Mouse (Mus musculus) mammary gland, adult 2 months (tissue): Measurements from ENCODE around the gene Tmem19. TPM values are rescaled to one million over a fixed set of nuclear protein-coding genes. Genes with fewer than 3 reads are reported as not detected.

Source experiments
- polyA plus RNA-seq: library from polyadenylated mRNA; depleted of rRNA; stranded (reverse); fragments of >200 nt; gene quantifications from 2 replicates; pipeline ENCODE4 v1.2.3, GENCODE M21; 2012; ENCODE audit warnings: low replicate concordance; rRNA removed

The Tmem19 gene
- polyA plus RNA-seq: 11.6 and 17.4 TPM in 2 replicates

DNA sequence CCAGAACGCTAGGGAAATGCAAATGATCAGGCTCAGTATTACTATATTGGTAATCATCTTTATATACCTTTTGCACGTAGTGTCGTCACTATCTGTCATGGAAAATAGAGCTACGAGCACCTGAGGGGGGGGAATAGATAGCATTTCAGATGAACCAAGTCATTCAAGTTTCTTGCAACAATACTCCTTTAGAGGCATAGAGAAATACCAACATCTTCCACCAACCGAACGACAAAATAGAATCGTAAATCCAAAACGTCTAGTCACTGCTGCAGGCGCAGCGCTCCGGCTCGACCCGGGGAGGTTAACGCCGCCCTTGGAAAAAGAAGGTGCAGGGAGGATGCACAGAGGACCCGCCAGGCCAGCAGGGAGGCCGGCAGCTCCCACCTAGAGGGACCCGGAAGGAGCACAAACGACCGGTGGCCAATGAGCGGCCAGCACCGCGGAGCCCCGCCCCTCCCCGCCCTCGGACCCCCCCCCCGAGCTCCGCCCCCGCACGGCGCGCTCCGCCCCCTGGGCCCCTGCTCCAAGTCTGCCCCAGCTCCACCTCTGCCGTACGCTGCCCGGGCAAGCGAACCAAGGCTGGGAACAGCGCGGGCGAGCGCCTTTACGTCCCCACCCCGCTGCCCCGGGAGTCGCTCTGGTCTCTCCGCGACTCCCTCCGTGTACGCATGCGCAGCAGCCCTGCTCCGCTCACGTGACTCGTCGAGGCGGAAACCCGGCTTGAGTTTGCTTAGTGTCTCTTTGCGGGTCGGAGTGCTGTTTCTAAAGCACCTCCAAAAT lies at the start of gene Tmem19:
Gene Tmem19, minus strand, starts transcription at position 662 of the 783 bp plus-strand sequence.

DNA sequence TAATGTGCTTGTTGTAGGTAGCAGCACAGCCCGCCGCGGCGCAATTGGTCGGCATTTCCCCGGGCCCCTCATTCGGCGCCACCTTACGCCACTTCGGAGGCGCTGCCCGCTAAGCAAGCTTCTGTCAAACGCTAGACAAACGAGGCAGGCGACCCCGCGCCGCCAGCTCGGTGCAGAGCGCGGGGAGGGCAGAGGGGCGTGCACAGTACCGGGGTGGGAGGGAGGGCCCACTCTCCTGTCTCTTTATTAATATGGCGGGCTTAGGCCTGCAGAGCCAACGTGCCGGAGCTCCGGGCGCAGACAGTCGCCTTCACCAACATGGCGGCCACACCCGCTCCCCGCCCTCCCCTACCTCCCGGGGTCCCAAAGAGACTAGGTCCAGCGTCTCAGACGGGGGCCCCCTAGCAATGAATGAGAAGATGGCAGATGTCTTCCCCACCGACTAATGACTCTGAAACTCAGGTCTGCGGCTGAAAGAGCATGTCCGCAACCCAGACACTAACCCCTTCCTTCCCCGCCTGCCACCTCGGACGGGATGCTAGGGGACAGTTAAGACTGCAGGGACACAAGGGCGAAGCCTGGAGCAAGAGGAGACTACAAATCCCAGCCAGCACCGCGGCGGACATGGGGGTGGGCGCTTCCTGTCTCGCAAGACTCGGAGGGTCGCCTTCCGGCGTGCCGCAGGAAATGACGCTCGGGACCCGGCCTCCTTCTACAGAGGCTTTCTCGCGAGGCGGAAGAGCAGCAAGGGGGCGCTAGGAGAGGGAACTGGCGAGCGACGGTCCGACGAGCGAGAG lies 22.1 kb upstream of the Tmem19 start, which contains the start of the genes Thap2 and Zfc3h1:
Gene Thap2, minus strand, starts transcription at position 223 of the 797 bp plus-strand sequence.
Gene Zfc3h1, plus strand, starts transcription at position 739 of the 797 bp plus-strand sequence.

DNA sequence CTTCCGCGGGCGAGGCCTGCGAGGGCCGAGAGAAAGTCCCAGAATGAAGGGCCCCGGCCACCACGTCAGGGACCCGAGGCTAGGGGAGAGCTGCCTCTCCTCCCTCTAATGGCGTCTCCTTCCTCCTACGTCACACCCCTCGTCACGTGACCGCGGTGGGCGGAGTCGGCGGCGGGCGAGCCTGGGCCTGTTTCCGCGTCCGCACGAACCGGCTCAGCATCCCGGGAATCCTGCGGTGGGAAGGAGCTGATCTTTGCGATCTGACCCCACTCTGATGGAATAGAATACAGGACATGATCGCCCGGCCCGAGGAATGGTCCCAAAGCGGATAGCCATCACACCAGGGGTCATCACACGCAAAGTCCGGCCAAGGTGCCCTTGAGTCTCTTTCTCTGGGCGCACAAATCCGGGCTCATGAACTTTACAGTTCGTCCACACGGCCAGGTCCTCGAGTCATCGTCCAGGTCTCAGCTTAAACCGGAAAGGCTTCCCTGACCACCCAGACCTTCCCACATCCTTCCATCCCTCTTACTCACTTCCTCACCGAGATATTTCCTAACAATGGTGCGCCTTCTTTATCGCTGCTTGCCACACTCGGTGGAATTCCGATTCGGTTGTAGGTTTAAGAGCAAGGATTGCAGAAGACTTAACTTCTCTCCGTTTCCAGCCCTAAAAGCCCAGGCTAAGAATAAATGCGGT lies 46.7 kb downstream of the Tmem19 start, which contains the start of gene Rab21:
Gene Rab21, minus strand, starts transcription at position 122 of the 699 bp plus-strand sequence.

Other genes starting within 250 kb of the Tmem19 start
- gene Tph2, start 177.5 kb downstream of the Tmem19 start, polyA plus RNA-seq: not detected in 2 replicates
- gene Tbc1d15, start 111.0 kb downstream of the Tmem19 start, polyA plus RNA-seq: 3.4 and 14.4 TPM in 2 replicates
- 18.7 and 36.8 TPM in 2 replicates for gene Rab21, start 46.9 kb downstream of the Tmem19 start, polyA plus RNA-seq
- 6.0 and 7.3 TPM in 2 replicates for gene Thap2, start 21.9 kb upstream of the Tmem19 start, polyA plus RNA-seq
- 12.9 and 32.0 TPM in 2 replicates for gene Zfc3h1, start 22.5 kb upstream of the Tmem19 start, polyA plus RNA-seq
- not detected in 2 replicates for gene A930009A15Rik, start 207.5 kb upstream of the Tmem19 start, polyA plus RNA-seq
- 5.3 and 12.5 TPM in 2 replicates for gene Lgr5, start 225.3 kb upstream of the Tmem19 start, polyA plus RNA-seq